Mouse (Mus musculus) liver, postnatal 0 days (tissue): ENCODE measurements around the gene Frmd5.

ENCODE experiments used
- CTCF ChIP-seq: sonication (generic); IDR thresholded peaks from 2 replicates; pipeline ENCODE4 v1.5.1; 2016; ENCODE audit warnings: antibody characterized with exemption, low read depth
- EP300 ChIP-seq: IDR thresholded peaks from 2 replicates; pipeline ENCODE4 v1.6.1; 2016; ENCODE audit warnings: antibody characterized with exemption, low read depth, mild to moderate bottlenecking

DNA sequence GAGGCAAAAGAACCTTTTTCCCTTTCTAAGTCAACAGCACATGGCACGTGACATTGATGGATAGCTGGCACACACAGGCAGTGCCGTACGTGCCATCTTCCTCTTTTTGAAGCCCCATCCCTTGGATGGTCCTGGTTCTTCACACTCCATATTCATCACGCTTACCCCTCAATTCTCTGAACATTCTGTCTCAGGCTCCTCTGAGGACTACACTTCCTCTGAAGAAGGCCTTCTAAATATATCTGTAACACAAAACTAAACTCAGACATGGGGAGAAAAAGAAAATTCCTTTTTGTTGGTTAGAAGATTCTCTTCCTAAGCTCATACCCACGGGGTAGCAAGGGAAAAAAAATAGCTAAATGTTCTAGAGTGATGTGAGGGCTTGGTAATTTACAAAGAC is 131.0 kb downstream of the Frmd5 start:
- no peak for TF ChIP-seq EP300
- no peak for TF ChIP-seq CTCF
